Mouse (Mus musculus) liver, embryonic 14.5 days (tissue): ENCODE results near the gene Nek9. TPM values are rescaled to one million over a fixed set of nuclear protein-coding genes. Genes with fewer than 3 reads are reported as not detected.

ENCODE experiments used
- ATAC-seq: fragments of 200-750 bp; cut with Nextera tagmentation; 2 replicates; pipeline ENCODE4 v1.8.0; 2017; ENCODE audit warnings: moderate number of reproducible peaks, mild to moderate bottlenecking, moderate library complexity; ENCODE audit not compliant: insufficient read depth
- DNase-seq, 3 experiments: peaks; one replicate each; pipeline ENCODE4 v3.0.0-alpha.2; 2012 to 2013; ENCODE audit warnings: low read depth in 3 of 3, low spot score in 3 of 3
- H3K27ac ChIP-seq: fragments of 300-500 bp; sonication (generic); 2 replicates; pipeline ENCODE4 v1.5.1; 2014; ENCODE audit warnings: moderate library complexity, mild to moderate bottlenecking, control low read depth, inconsistent platforms
- H3K27me3 ChIP-seq: fragments of 300-500 bp; sonication (generic); 2 replicates; pipeline ENCODE4 v1.6.1; 2014; ENCODE audit warnings: mild to moderate bottlenecking, low read length, moderate library complexity; ENCODE audit not compliant: control insufficient read depth, insufficient read depth
- H3K36me3 ChIP-seq: fragments of 300-500 bp; sonication (generic); replicated peaks from 2 replicates; pipeline ENCODE4 v1.6.1; 2014; ENCODE audit warnings: low read depth; ENCODE audit not compliant: control insufficient read depth, insufficient read depth
- H3K4me1 ChIP-seq, 2 experiments: fragments of 200-500 bp in 1 of 2; fragments of 300-500 bp in 1 of 2; sonication (generic) in 1 of 2; replicated peaks; 2 replicates each; pipeline ENCODE4 v1.6.1; 2012 to 2014; ENCODE audit warnings: antibody characterized with exemption in 1 of 2, inconsistent platforms in 1 of 2, low read length in 1 of 2; ENCODE audit not compliant: control insufficient read depth in 2 of 2, insufficient read depth in 2 of 2
- H3K4me2 ChIP-seq: fragments of 300-500 bp; sonication (generic); 2 replicates; pipeline ENCODE4 v1.6.1; 2014; ENCODE audit warnings: low read depth, mild to moderate bottlenecking, control low read depth, moderate library complexity
- H3K4me3 ChIP-seq, 2 experiments: fragments of 200-500 bp in 1 of 2; fragments of 300-500 bp in 1 of 2; sonication (generic) in 1 of 2; 2 replicates each; pipeline ENCODE4 v1.5.1; 2012 to 2014; ENCODE audit warnings: low read depth in 2 of 2, low read length in 2 of 2, mild to moderate bottlenecking in 2 of 2, control low read depth in 1 of 2, inconsistent platforms in 1 of 2, moderate library complexity in 1 of 2; ENCODE audit not compliant: insufficient read depth in 1 of 2
- H3K9ac ChIP-seq: fragments of 300-500 bp; sonication (generic); replicated peaks from 2 replicates; pipeline ENCODE4 v1.6.1; 2014; ENCODE audit warnings: mild to moderate bottlenecking, control low read depth, moderate library complexity
- H3K9me3 ChIP-seq: fragments of 300-500 bp; sonication (generic); 2 replicates; pipeline ENCODE4 v1.6.1; 2016; ENCODE audit warnings: low read length, mixed read lengths; ENCODE audit not compliant: control insufficient read depth
- CTCF ChIP-seq: IDR thresholded peaks from 2 replicates; pipeline ENCODE4 v1.5.1; 2016; ENCODE audit warnings: antibody characterized with exemption, low read depth, control low read depth
- EP300 ChIP-seq: IDR thresholded peaks from 2 replicates; pipeline ENCODE4 v1.6.1; 2016; ENCODE audit warnings: antibody characterized with exemption, low read depth
- WGBS: fragments of 180-500 bp; shearing (Covaris S2); extraction: QIAGEN DNeasy Blood & Tissue Kit; methylation state at CpG from one replicate; pipeline ENCODE4 v1.1.7; 2014; ENCODE audit not compliant: insufficient replicate concordance; 5-methylcytosine and 5-hydroxymethylcytosine counted together
- polyA plus RNA-seq, 2 experiments: library from polyadenylated mRNA; depleted of rRNA in 1 of 2; stranded (reverse) in 1 of 2; unstranded in 1 of 2; fragments of >200 nt; fragmentation: Nextera tagmentation in 1 of 2; extraction: Ambion mirVana in 1 of 2; gene quantifications; 2 replicates each; pipeline versions ENCODE4 v1.2.1 to v1.2.3; 2012 to 2014

The Nek9 gene
- polyA plus RNA-seq, 2 experiments = 4.1 to 8.8 TPM

DNA sequence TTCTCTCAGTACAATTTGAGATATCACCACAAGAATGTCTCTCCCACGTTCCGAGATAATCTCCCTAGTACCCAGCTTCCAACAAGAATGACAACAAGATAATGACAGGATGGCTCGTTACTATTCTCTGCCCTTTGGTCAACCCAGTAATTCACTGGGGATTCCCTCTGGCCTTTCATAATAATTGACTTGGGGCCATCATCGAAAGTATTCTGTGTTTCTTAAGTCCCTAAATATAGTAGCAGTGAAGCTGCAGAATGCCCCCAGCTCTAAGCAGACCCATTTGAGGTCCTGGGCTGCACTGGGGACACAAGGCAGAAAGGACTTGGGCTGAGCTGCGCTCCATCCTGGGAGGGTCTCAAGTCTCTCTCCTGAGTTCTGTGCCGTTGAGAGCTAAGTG is 46.9 kb downstream of the Nek9 start:
- Histone ChIP-seq H3K9me3 (no peaks in the 10 kb centered on the region; the same call in 1 of the 2 replicates), H3K4me3 (no peak overlapping the region), H3K9ac (no peak overlapping the region), H3K36me3 (no peaks in the 10 kb centered on the region), H3K4me2 (no peak overlapping the region), H3K27ac (no peak overlapping the region), H3K4me1 (no peaks in the 10 kb centered on the region; a peak in 1 of 4 replicates), H3K27me3 (peaks cover 13% of the 10 kb centered on the region)
- TF ChIP-seq EP300 (no peak), CTCF (no peak)
- 57% methylated on average over 6 of the region's 6 CpGs for WGBS
- ATAC-seq (no peak), DNase-seq (no peak)

DNA sequence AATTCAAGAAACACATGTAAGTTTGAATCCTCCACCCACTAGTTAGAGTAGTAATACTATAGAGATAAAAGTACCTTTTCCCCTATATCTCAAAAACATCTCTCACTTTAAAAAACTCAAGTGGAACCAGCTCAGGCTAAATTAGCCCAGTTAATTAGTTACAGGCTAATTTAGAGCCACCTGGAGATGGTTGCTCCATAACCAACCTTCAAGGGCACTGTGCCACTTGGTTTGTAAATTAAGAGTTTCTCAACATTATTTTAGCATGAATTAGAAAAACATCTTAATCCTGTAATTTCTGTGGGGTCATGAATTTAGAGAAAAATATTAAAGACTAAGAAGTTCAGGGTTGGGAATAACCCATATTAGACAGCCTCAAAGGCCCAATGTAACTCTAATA is 47.6 kb downstream of the Nek9 start:
- Histone ChIP-seq H3K27ac (no peak overlapping the region), H3K9me3 (no peaks in the 10 kb centered on the region; the same call in 1 of the 2 replicates), H3K4me2 (no peak overlapping the region), H3K4me1 (no peaks in the 10 kb centered on the region; a peak in 1 of 4 replicates), H3K9ac (no peak overlapping the region), H3K27me3 (peaks cover 13% of the 10 kb centered on the region), H3K4me3 (no peak overlapping the region), H3K36me3 (no peaks in the 10 kb centered on the region)
- no peak for DNase-seq
- ATAC-seq = no peak
- TF ChIP-seq CTCF (no peak), EP300 (no peak)

DNA sequence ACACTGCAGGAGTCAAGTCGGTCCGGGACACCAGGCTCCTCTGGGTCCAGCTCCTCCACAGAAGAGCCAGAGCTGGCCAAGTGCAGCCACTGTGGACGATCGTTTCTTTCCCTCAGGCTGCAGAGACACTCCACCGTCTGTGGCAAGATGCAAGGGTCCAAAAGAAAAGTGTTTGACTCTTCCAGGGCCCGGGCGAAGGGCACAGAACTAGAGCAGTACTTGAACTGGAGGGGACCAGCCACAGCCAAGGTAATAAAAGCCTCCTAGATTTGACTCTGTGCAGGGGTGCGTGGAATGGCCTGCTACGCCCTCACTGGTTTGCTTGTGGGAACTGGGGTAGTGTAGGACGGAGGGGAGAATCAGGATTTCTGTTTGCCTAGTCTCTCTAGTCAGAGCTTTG is 48.5 kb downstream of the Nek9 start:
- H3K9ac ChIP-seq = no peak overlapping the region

DNA sequence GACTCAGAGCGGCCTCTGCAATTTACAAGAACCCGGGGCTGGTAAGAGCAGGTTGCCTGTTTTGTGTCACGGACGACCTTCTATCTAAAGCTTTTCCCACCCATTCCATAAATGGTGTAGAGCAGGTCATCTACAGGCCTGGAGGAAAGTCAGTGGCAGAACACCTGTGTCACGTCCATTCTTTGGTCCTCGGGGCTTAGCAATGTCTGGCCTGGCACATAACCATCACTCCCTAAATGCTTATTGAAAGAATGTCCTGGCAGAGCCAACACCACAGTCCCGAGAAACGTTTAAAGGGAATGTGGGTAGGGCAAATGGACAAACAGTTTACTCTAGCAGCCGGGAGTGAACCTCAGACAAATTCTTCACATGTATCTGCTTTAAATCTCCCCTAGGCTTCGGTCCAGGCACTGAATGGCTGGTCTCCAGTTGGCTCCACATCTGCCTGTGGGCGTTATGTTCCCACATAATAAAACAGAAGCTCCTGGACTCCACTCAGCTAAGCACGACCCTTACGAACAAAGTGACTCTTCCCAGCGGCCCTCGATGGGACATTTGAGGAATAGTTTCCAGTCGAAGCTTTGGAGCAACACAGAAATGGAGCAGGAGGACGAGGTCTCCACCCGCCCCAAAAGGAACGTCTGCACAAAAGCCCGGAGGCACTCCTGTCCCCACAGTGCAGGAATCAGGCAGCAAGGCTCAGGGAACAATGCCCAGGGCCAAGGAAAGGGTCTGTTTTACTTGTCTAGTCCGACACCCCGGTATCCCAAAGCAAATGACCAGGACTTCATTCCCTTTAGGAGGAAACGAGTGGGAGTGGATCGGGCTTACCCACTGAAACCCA is 49.8 kb downstream of the Nek9 start:
- Histone ChIP-seq H3K27me3 (peaks cover 13% of the 10 kb centered on the region), H3K4me2 (peak overlapping the region; percentile 77), H3K27ac (no peak overlapping the region), H3K36me3 (no peaks in the 10 kb centered on the region), H3K9ac (no peak overlapping the region), H3K4me1 (no peaks in the 10 kb centered on the region; a peak in 1 of 4 replicates), H3K4me3 (no peak overlapping the region; a peak in 1 of 4 replicates), H3K9me3 (no peaks in the 10 kb centered on the region; the same call in 1 of the 2 replicates)
- WGBS = 51% methylated on average over 24 of the region's 24 CpGs
- TF ChIP-seq EP300 (no peak), CTCF (no peak)
- no peak for DNase-seq
- no peak for ATAC-seq

More for the DNA sequence above, 48.5 kb downstream of the Nek9 start:
- H3K4me1 ChIP-seq = no peaks in the 10 kb centered on the region; a peak in 1 of 4 replicates
- no peak overlapping the region for H3K4me3 ChIP-seq
- H3K9me3 ChIP-seq = no peaks in the 10 kb centered on the region; the same call in 1 of the 2 replicates
- no peaks in the 10 kb centered on the region for H3K36me3 ChIP-seq
- peaks cover 13% of the 10 kb centered on the region for H3K27me3 ChIP-seq
- no peak for ATAC-seq
- no peak for TF ChIP-seq CTCF
- no peak for TF ChIP-seq EP300
- H3K4me2 ChIP-seq = no peak overlapping the region
- no peak overlapping the region for H3K27ac ChIP-seq
- no peak for DNase-seq
- WGBS = 75% methylated on average over 10 of the region's 10 CpGs

DNA sequence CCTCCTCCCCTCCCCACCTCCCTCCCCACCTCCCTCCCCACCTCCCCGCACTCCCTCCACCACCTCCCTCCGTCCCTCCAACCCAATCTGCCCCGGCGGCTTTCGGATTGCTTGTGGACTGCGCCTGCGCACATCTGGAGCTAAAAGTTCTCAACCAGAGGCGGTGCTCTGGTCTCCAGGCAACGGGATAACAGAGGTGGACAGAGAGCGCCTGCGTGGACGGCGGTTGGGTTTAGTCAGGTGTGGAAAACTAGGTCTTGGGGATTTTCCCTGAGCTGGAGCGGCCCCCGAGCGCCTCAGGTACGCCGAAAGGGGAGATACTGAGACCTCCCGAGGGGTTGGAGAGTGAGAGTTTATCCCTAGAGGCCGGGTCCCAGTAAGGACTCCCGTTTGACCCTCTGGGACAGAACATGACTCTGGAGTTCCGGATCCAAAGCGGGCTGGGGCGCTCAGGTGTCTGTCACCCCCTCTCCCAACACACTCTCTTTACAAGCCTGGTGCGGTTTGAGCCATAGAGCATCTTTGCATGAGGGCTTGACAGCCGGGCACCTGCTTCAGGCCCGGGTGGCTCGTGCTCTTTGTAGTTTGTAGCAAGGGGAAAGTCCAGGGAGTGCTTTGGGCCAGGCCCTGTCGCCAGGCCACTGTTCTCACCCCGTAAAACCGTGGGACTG is 50.5 kb downstream of the Nek9 start, which contains the start of gene Zc2hc1c:
Gene Zc2hc1c (plus strand): TSS at position 106 of the 671 bp plus-strand sequence.
- no peaks in the 10 kb centered on the region; a peak in 1 of 4 replicates for H3K4me1 ChIP-seq
- H3K27me3 ChIP-seq = peaks cover 13% of the 10 kb centered on the region
- H3K9me3 ChIP-seq = no peaks in the 10 kb centered on the region
- peak within 1 kb of the TSS; percentile 77 for H3K4me2 ChIP-seq
- no peak within 1 kb of the TSS for H3K27ac ChIP-seq
- peak within 1 kb of the TSS; percentile 57; the same call in 1 of the 2 replicates for H3K9ac ChIP-seq
- TF ChIP-seq EP300 (no peak), CTCF (no peak)
- ATAC-seq (peak; percentile 74), DNase-seq (peak; percentile 61 to 76 (median 65))
- 6% methylated on average over 30 of the region's 31 CpGs for WGBS
- H3K4me3 ChIP-seq = peak within 1 kb of the TSS; percentile 53 to 56
- H3K36me3 ChIP-seq = no peaks in the 10 kb centered on the region
